Comparison of ENCODE assay signal across 7 mouse cellular contexts in the genomic region with DNA sequence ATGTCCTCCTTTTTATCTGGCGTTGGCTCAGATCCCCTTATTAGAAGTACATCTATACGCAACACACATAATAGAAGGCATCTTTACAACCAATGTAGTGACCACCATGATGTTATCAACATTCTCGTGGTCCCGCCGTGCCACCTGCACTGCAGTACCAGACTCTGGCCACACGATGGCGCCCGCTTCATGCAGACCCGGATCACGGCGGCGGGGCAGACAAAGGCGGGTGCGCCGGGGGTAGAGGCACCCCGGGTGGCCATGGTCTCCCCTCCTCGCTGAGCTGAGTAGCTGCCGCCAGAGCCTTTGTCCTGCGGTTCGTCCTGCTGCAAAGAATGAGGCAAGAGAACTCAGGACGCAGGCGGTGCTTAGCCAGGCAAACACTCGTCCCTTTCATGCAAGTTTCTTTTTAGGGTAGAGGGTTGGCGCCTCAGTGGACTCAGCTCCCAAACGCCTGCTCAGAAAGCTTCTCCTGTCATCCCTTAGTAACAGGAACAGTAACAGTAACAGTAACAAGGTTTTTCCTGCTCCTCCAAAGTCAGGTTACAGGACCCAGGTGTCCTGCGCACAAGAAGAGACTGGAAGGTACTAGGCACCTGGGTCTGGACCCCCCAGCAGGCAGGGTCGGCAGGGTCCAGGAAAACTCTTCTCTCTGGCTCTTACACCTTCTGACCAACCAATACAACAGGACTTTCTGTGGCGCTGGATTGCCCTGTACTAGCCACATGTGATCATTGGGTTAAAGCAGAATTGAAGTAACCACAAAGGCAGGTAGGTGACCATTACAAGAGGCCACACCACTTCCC. TPM values are rescaled to one million over a fixed set of nuclear protein-coding genes. Genes with fewer than 3 reads are reported as not detected.
DNase-seq lines count a peak whose midpoint lies in the region; ATAC-seq lines count a peak whose summit lies in the region.

No protein-coding gene starts in this region.

- H3K4me1 ChIP-seq in embryonic facial prominence, embryonic 11.5 days (ENCODE audit: control insufficient read depth, insufficient read depth, low read length) = no peaks in the 10 kb centered on the region
- peaks cover 6% of the 10 kb centered on the region for H3K4me1 ChIP-seq in limb, embryonic 13.5 days
- H3K4me1 ChIP-seq in midbrain, embryonic 16.5 days (ENCODE audit: control insufficient read depth, insufficient read depth, low read length) = peaks cover 3% of the 10 kb centered on the region; the same call in 1 of the 2 replicates

- H3K9me3 ChIP-seq in embryonic facial prominence, embryonic 11.5 days (replicated peaks; ENCODE audit: control insufficient read depth, low read length) = no peaks in the 10 kb centered on the region
- H3K9me3 ChIP-seq in limb, embryonic 13.5 days = no peaks in the 10 kb centered on the region
- no peaks in the 10 kb centered on the region for H3K9me3 ChIP-seq in midbrain, embryonic 16.5 days (replicated peaks; ENCODE audit: control insufficient read depth, low read length, poor library complexity, severe bottlenecking)

- ATAC-seq in embryonic facial prominence, embryonic 11.5 days (replicated peaks; ENCODE audit: insufficient number of reproducible peaks, low FRiP score, low TSS enrichment, low read depth) = peak; percentile 79
- peak; percentile 80 for ATAC-seq in limb, embryonic 13.5 days (ENCODE audit: low FRiP score, low read depth)
- ATAC-seq in midbrain, embryonic 16.5 days = peak; percentile 88

- peak overlapping the region; percentile 69 for H3K4me2 ChIP-seq in embryonic facial prominence, embryonic 11.5 days (ENCODE audit: low read depth, low read length)
- peak overlapping the region; percentile 68 for H3K4me2 ChIP-seq in limb, embryonic 13.5 days (replicated peaks)
- H3K4me2 ChIP-seq in midbrain, embryonic 16.5 days (ENCODE audit: low read length) = peak overlapping the region; percentile 53

- peak overlapping the region; percentile 36 for H3K4me3 ChIP-seq in embryonic facial prominence, embryonic 11.5 days (ENCODE audit: low read depth, low read length)
- peak overlapping the region; percentile 55 for H3K4me3 ChIP-seq in limb, embryonic 13.5 days
- H3K4me3 ChIP-seq in midbrain, embryonic 16.5 days (ENCODE audit: low read depth, low read length) = peak overlapping the region; percentile 51

- 5% methylated on average over 28 of the region's 28 CpGs for WGBS in embryonic facial prominence, embryonic 11.5 days
- 5% methylated on average over 28 of the region's 28 CpGs for WGBS in limb, embryonic 13.5 days
- 4% methylated on average over 28 of the region's 28 CpGs for whole genome bisulfite sequencing in midbrain, embryonic 16.5 days

- DNase-seq in adrenal gland, postnatal 25 days = peak; percentile 82
- DNase-seq in embryonic facial prominence, embryonic 11.5 days (ENCODE audit: low spot score) = peak; percentile 92
- DNase-seq in heart, adult 18-20 months = peak; percentile 41 to 87
- DNase-seq in kidney, adult 8-10 months = peak; percentile 28 to 63
- peak; percentile 77 to 87 for DNase-seq in spleen, postnatal 10 days (ENCODE audit: low spot score in 2 of 2)

- H3K27me3 ChIP-seq in embryonic facial prominence, embryonic 11.5 days (ENCODE audit: control insufficient read depth, insufficient read depth, low read length) = no peaks in the 10 kb centered on the region
- H3K27me3 ChIP-seq in limb, embryonic 13.5 days = 0 out of 2 replicates have a peak, but pooled peaks cover 8% of the 10 kb centered on the region
- no peaks in the 10 kb centered on the region for H3K27me3 ChIP-seq in midbrain, embryonic 16.5 days (ENCODE audit: control insufficient read depth, insufficient read depth, low read depth, low read length)

- no peaks in the 10 kb centered on the region for H3K36me3 ChIP-seq in embryonic facial prominence, embryonic 11.5 days (replicated peaks; ENCODE audit: control insufficient read depth, insufficient read depth, low read depth, low read length)
- H3K36me3 ChIP-seq in limb, embryonic 13.5 days = no peaks in the 10 kb centered on the region
- no peaks in the 10 kb centered on the region for H3K36me3 ChIP-seq in midbrain, embryonic 16.5 days (ENCODE audit: control insufficient read depth, insufficient read depth, low read length)

- H3K27ac ChIP-seq in embryonic facial prominence, embryonic 11.5 days (replicated peaks; ENCODE audit: low read depth, low read length) = no peak overlapping the region
- H3K27ac ChIP-seq in limb, embryonic 13.5 days = no peak overlapping the region
- peak overlapping the region; percentile 44; the same call in 1 of the 2 replicates for H3K27ac ChIP-seq in midbrain, embryonic 16.5 days (ENCODE audit: low read length)

- H3K9ac ChIP-seq in embryonic facial prominence, embryonic 11.5 days (replicated peaks; ENCODE audit: low read length) = peak overlapping the region; percentile 77
- H3K9ac ChIP-seq in limb, embryonic 13.5 days = peak overlapping the region; percentile 71
- peak overlapping the region; percentile 71 for H3K9ac ChIP-seq in midbrain, embryonic 16.5 days (ENCODE audit: low read depth, low read length)

RNA-seq across cellular contexts. Expression of a gene that starts 25.4 kb away (rescaled TPM):
- not detected in 2 replicates for total RNA-seq in adrenal gland, postnatal 25 days (2021)
- polyA plus RNA-seq in embryonic facial prominence, embryonic 11.5 days (2014; fragmentation: Nextera tagmentation; extraction: Ambion mirVana) = not detected in 2 replicates
- not detected for total RNA-seq in heart, adult 18-20 months (2021)
- not detected in 2 replicates for polyA plus RNA-seq in limb, embryonic 13.5 days (2015; fragmentation: Nextera tagmentation; extraction: Ambion mirVana)
- not detected in 2 replicates for polyA plus RNA-seq in midbrain, embryonic 16.5 days (2015; fragmentation: Nextera tagmentation; extraction: Ambion mirVana)

RNA-seq across cellular contexts. Expression of a gene that starts 28.4 kb away (rescaled TPM):
- 7.5 and 8.6 TPM in 2 replicates for total RNA-seq in adrenal gland, postnatal 25 days (2021)
- polyA plus RNA-seq in embryonic facial prominence, embryonic 11.5 days (2014; fragmentation: Nextera tagmentation; extraction: Ambion mirVana) = 66.1 and 71.9 TPM in 2 replicates
- 1 to 10 TPM; 2.1 to 2.6 TPM for total RNA-seq in heart, adult 18-20 months (2021)
- polyA plus RNA-seq in limb, embryonic 13.5 days (2015; fragmentation: Nextera tagmentation; extraction: Ambion mirVana) = 76.6 and 82.3 TPM in 2 replicates
- polyA plus RNA-seq in midbrain, embryonic 16.5 days (2015; fragmentation: Nextera tagmentation; extraction: Ambion mirVana) = 99.8 and 107 TPM in 2 replicates
